Mouse (Mus musculus): ENCODE measurements around the gene Cd37.
"Not testable (repeated sequence)": the region's sequence is repeated elsewhere in the genome, so short reads cannot be mapped to it uniquely, and the experiment has no call there.

Cd37 gene

GRCm38 (mm10) chr7:45238723-45239496 is at the start of gene Cd37:
TSS of gene Cd37 (minus strand) at chr7:45239115.
- in situ Hi-C loops (cut with MboI, MseI): no loop called here

- in situ Hi-C loops (cut with MboI, MseI): no loop called here
Observed at GRCm38 (mm10) chr7:45286486-45286885, 47.6 kb upstream of the Cd37 start.

- in situ Hi-C loops (cut with MboI, MseI): loop anchor here (10.0 kb wide), 1 partner anchor 1838 kb away; no protein-coding TSS in a partner anchor
Observed at GRCm38 (mm10) chr7:45277136-45277760, 38.3 kb upstream of the Cd37 start, which contains the start of gene Slc6a21. TSS of gene Slc6a21 (plus strand) at chr7:45277513.

- in situ Hi-C loops (cut with MboI, MseI): loop anchor here (10.0 kb wide), 1 partner anchor 1841 kb away; no protein-coding TSS in a partner anchor
Observed at GRCm38 (mm10) chr7:45273672-45274071, 34.8 kb upstream of the Cd37 start.

- in situ Hi-C loops (cut with MboI, MseI): loop anchor here (10.0 kb wide), 1 partner anchor 1842 kb away; no protein-coding TSS in a partner anchor
Observed at GRCm38 (mm10) chr7:45272786-45273412, 34.0 kb upstream of the Cd37 start.

GRCm38 (mm10) chr7:45265518-45265917 is 26.6 kb upstream of the Cd37 start:
- in situ Hi-C loops (cut with MboI, MseI): no loop called here

- in situ Hi-C loops (cut with MboI, MseI): no loop called here
Observed at GRCm38 (mm10) chr7:45264348-45264747, 25.4 kb upstream of the Cd37 start.

GRCm38 (mm10) chr7:45263006-45263607 is 24.2 kb upstream of the Cd37 start:
- in situ Hi-C loops (cut with MboI, MseI): no loop called here

- in situ Hi-C loops (cut with MboI, MseI): no loop called here
Observed at GRCm38 (mm10) chr7:45262266-45262665, 23.4 kb upstream of the Cd37 start.

- in situ Hi-C loops (cut with MboI, MseI): no loop called here
Observed at GRCm38 (mm10) chr7:45259281-45259680, 20.4 kb upstream of the Cd37 start.

- in situ Hi-C loops (cut with MboI, MseI): no loop called here
Observed at GRCm38 (mm10) chr7:45257063-45257840, 18.3 kb upstream of the Cd37 start.

- in situ Hi-C loops (cut with MboI, MseI): not testable (repeated sequence)
Observed at GRCm38 (mm10) chr7:45255822-45256221, 16.9 kb upstream of the Cd37 start.

GRCm38 (mm10) chr7:45253806-45254205 is 14.9 kb upstream of the Cd37 start:
- in situ Hi-C loops (cut with MboI, MseI): no loop called here

GRCm38 (mm10) chr7:45247666-45248065 is 8.8 kb upstream of the Cd37 start:
- in situ Hi-C loops (cut with MboI, MseI): no loop called here

- in situ Hi-C loops (cut with MboI, MseI): no loop called here
Observed at GRCm38 (mm10) chr7:45241389-45241749, 2.5 kb upstream of the Cd37 start.

- in situ Hi-C loops (cut with MboI, MseI): no loop called here
Observed at GRCm38 (mm10) chr7:45240633-45241388, 1.9 kb upstream of the Cd37 start, which contains the start of gene Slc6a16. TSS of gene Slc6a16 (plus strand) at chr7:45241085.

GRCm38 (mm10) chr7:45240109-45240508 is 1.2 kb upstream of the Cd37 start:
- in situ Hi-C loops (cut with MboI, MseI): no loop called here

GRCm38 (mm10) chr7:45237747-45238699 is 892 bp downstream of the Cd37 start:
- in situ Hi-C loops (cut with MboI, MseI): no loop called here

- in situ Hi-C loops (cut with MboI, MseI): no loop called here
Observed at GRCm38 (mm10) chr7:45235656-45236180, 3.2 kb downstream of the Cd37 start.
